Mouse (Mus musculus): Measurements from ENCODE around the gene Rps6ka3. TPM values are rescaled to one million over a fixed set of nuclear protein-coding genes. Genes with fewer than 3 reads are reported as not detected.

Gene Rps6ka3
- polyA plus RNA-seq (2012; rRNA removed; ENCODE audit: low replicate concordance) = 18.9 and 27.5 TPM in 2 replicates

DNA sequence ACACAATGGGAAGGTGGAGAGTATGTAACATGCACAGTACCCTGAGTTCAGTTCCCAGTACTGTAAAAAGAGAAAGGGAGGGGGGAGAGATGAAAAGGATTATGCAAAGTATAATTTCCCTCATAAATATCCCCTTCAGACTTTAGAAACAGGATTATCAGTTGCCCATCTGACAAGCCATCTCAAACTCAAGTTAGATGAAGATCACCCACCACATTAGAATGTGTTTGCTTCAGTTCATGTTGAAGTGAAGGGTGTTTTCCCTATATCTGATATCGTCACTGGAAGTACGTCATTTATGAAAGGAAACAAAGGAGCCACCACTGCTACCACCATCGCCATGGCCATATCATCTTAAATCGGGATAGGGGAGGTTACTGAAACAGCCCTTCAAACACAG, at the start of gene Rps6ka3:
TSS of gene Rps6ka3 (plus strand) at position 301 of the 400 bp plus-strand sequence.

DNA sequence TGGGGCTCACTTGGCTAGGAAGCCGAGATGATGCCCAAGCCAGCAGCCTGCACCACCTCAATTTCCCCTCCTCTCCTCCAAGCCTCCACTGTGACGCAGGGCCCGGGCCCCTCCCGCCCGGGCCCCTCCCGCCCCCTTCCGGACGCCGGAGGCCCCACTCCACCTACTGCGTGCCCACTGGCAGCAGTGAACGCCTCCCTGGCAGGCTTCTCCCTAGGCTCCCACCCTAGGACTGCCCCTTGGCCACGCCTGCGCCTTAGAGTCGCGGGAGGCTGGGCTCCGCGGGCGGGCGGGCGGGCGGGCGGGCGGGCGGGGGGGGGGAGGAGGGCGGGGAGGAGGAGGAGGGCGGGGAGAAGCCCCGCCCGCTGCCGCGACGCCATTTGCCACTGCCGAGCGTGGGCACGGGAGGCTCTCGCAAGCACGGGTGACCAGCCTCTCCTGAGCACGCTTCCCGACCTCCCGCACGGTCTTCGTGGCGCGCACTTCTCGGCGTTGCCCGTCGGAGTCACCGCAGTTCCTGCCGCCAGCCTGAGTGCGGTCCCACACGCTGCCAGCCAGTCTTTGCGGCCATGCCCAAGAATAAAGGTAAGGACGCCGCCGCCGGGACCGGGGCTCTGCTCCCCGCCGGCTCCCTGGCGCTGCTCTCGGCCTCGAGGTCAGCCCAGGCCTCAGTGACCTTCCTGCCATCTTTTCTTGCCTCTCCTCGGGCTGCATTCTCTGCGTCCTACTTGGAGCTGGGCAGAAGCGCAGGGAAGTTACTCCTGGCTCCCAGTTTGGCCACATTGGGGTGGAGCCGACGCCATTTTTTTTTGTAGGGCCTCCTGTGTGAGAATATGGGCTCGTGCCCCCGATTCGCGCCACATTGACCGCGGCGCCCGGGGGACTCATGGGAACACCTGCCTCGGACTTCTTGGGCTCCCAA, 162.0 kb downstream of the Rps6ka3 start, which contains the start of gene Eif1ax:
TSS of gene Eif1ax (plus strand) at position 348 of the 922 bp plus-strand sequence.

DNA sequence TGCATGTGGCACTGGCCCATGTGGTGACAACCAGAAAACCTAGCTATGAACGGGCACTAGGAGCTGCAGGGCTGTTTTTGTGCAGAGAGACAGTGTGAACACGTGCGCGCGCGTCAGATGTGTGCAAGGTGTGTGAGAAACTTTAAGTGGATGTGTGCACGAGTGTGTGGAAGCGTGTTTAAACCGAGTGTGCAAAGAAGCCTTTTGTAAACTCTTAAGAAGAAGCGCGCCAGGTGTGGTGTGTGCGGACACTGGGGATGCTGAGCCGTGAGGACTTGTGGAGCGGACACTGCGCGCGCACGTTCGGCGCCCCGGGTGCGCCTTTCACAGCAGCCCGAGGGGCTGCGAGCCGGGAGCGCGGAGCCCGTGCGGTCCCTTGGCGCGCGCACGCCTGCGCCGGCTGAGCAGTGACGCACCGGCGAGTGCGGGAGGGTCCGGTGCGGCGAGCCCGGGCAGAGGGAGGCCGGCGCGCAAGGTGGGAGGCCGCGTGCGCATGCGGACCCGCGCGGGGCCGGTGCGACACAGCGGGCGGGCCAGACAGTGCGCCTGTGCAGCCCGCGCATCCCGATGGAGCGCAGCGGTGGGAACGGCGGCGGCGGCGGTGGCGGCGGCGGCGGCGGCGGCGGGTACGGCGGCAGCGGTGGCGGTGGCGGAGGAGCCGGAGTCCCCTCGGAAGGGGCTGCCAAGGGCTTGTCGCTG, 204.2 kb downstream of the Rps6ka3 start, which contains the start of gene Map7d2:
TSS of gene Map7d2 (plus strand) at position 443 of the 699 bp plus-strand sequence.

Other genes starting within 250 kb of the Rps6ka3 start
- gene Eif1ax, start 161.9 kb downstream of the Rps6ka3 start, polyA plus RNA-seq (2012; rRNA removed; ENCODE audit: low replicate concordance) = 38.3 and 88.1 TPM in 2 replicates
- gene Map7d2, start 204.3 kb downstream of the Rps6ka3 start, polyA plus RNA-seq (2012; rRNA removed; ENCODE audit: low replicate concordance) = 0.46 TPM in 1 of 2 replicates, not detected in the other